Mouse (Mus musculus) spleen, adult 2 months (tissue): ENCODE measurements at regions not wholly inside any gene's neighbourhood (a gene's known extent, or its start where the extent isn't known, plus 50 kb on each side); places are given as distances from the start of the nearest gene placed in this dataset.

Experiments used
- CTCF ChIP-seq: fragments of 200-500 bp; IDR thresholded peaks from 2 replicates; pipeline ENCODE4 v1.5.1; 2011; ENCODE audit warnings: mild to moderate bottlenecking, inconsistent platforms; ENCODE audit not compliant: insufficient read depth, insufficient read length, insufficient replicate concordance; ENCODE audit errors: extremely low read depth
- POLR2A ChIP-seq: fragments of 200-500 bp; IDR thresholded peaks from 2 replicates; pipeline ENCODE4 v1.6.1; 2011; ENCODE audit warnings: low read depth, low read length, inconsistent platforms

- TF ChIP-seq POLR2A (no peak), CTCF (no peak)
These were observed 50.8 kb upstream of the Npy2r start for GRCm38 (mm10) chr3:82598656-82599055.
